Mouse (Mus musculus) lung, postnatal 0 days (tissue): ENCODE measurements around the gene Epo.

Experiments used
- CTCF ChIP-seq: IDR thresholded peaks from 2 replicates; pipeline ENCODE4 v1.5.1; 2016; ENCODE audit warnings: antibody characterized with exemption, mild to moderate bottlenecking
- EP300 ChIP-seq: IDR thresholded peaks from 2 replicates; pipeline ENCODE4 v1.6.1; 2016; ENCODE audit warnings: antibody characterized with exemption, mild to moderate bottlenecking, control low read depth

DNA sequence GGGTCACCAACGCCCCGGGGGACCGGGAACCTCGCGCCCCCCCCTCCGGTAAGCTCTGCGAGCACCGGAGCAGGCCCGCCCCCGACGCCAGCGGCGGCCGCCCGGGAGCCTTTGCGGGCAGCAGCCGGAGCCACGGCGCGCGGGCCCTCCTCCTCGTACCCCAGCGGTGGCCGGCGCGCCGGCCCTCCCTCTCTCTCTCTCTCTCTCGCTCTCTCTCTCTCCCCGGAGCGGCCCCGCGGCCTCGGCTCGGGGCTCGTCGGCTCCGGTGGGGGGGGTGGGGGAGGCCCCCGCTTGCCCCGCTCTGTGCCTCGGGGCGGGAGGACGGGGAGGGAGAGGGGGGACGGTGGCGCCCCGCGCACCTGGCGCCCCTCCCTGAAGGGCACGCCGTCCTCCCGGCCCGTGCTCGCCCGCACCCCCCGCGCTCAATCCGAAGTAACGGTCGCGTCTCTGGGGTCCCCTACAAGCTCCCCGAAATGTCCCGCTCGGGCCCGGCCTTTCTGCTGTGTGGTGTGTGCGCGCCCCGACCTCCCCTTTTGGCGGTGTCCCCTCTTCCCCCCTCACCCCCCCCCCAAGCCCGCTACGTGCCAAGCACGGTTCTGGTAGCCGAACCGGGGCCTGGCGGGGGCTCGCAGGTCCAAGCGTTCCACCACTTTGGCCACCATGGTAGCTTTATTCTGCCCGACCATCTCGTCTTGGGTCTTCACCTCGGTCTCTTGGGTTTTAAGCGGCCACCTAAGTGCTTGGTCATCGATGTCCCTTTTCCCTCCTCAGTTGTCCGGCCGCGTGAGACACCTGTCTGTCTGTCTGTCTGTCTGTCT is 22.3 kb downstream of the Epo start:
- TF ChIP-seq CTCF (no peak), EP300 (no peak)
